Mouse (Mus musculus): ENCODE data around the gene Cbwd1. TPM values are rescaled to one million over a fixed set of nuclear protein-coding genes. Genes with fewer than 3 reads are reported as not detected.

The Cbwd1 gene
- polyA plus RNA-seq, 1 experiment from 2014 or later: 18.8 TPM

- Histone ChIP-seq H3K9ac (no peak overlapping the region), H3K36me3 (no peaks in the 10 kb centered on the region), H3K9me3 (no peaks in the 10 kb centered on the region), H3K27ac (no peak overlapping the region), H3K27me3 (replicated peaks) (no peaks in the 10 kb centered on the region), H3K4me1 (replicated peaks) (no peaks in the 10 kb centered on the region), H3K4me2 (replicated peaks) (no peak overlapping the region), H3K4me3 (replicated peaks) (no peak overlapping the region)
- WGBS: 72% methylated on average over 2 of the region's 2 CpGs
- ATAC-seq: no peak
Observed at GRCm38 (mm10) chr19:24966941-24967340, 5.5 kb upstream of the Cbwd1 start.

DNA sequence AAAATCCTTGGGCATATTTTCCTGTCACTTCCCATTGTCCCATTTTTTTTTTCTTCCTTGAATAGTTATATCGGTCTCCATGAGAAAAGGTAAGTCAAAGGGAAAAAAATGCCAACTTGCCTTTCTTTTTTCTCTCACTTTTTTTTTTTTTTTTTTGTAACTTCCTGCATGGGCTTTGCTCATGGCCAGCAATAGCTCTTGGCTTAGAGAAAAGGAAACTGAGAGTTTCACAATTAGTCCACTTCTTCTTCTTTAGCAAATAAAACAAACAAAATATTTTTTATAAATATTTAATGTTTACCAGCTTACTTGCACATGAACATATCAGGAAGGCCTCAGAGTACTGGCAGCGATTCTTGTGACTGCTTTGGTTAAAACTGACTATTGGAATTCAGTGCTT lies 4.8 kb upstream of the Cbwd1 start:
- Histone ChIP-seq H3K36me3 (no peaks in the 10 kb centered on the region), H3K9me3 (no peaks in the 10 kb centered on the region), H3K4me2 (replicated peaks) (no peak overlapping the region), H3K9ac (no peak overlapping the region), H3K27ac (no peak overlapping the region), H3K27me3 (replicated peaks) (no peaks in the 10 kb centered on the region), H3K4me3 (replicated peaks) (no peak overlapping the region), H3K4me1 (replicated peaks) (no peaks in the 10 kb centered on the region)
- WGBS: 77% methylated on average over 2 of the region's 2 CpGs
- no peak for ATAC-seq

- Histone ChIP-seq H3K36me3 (peaks cover 4% of the 10 kb centered on the region; the same call in 1 of the 2 replicates), H3K27me3 (replicated peaks) (no peaks in the 10 kb centered on the region), H3K4me3 (replicated peaks) (no peak overlapping the region), H3K9me3 (no peaks in the 10 kb centered on the region), H3K27ac (no peak overlapping the region), H3K9ac (no peak overlapping the region), H3K4me1 (replicated peaks) (peaks cover 3% of the 10 kb centered on the region; the same call in 1 of the 2 replicates), H3K4me2 (replicated peaks) (no peak overlapping the region)
- 38% methylated on average over 3 of the region's 3 CpGs for WGBS
- ATAC-seq: no peak
Observed at GRCm38 (mm10) chr19:24958531-24958930, 2.9 kb downstream of the Cbwd1 start.

DNA sequence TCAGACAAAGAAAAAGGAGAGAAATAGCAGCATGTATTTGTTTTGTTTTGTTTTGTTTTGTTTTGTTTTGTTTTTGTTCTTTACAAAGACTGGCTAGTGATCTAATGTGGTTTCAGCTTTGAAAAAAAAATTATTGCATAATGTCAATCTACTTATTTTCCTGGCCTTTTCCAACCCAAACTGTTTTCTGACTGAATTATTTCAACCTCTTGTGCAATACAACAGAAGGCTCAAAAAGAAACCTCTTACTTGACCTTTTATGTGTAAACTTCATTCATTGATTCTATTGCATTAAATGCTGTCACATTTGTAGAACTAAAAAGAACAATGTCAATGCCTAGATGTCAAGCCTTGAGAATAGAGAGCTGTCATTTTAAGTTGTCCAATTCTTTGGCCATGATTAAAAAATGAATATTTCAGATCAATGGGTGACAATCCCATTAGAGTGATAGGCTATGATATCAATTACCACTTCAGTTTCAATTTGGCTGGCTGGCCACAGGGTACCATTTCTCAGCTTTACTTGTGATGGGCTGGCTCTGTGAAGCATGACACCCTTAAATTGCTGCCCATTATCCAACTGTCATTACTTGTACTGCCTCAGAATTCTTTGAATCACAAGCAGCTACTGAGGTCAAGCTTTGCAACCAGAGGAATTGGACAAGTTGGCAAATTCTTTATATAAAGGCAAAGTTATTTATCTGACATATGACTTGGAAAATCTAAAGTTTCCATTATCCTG lies 15.7 kb downstream of the Cbwd1 start:
- no peaks in the 10 kb centered on the region for H3K9me3 ChIP-seq
- no peaks in the 10 kb centered on the region for H3K36me3 ChIP-seq
- no peak overlapping the region for H3K4me3 ChIP-seq (replicated peaks)
- H3K4me2 ChIP-seq (replicated peaks): no peak overlapping the region
- H3K27me3 ChIP-seq (replicated peaks): no peaks in the 10 kb centered on the region
- H3K4me1 ChIP-seq (replicated peaks): no peaks in the 10 kb centered on the region
- no peak overlapping the region for H3K9ac ChIP-seq
- no peak overlapping the region for H3K27ac ChIP-seq
- no peak for ATAC-seq

- Histone ChIP-seq H3K4me1 (replicated peaks) (no peaks in the 10 kb centered on the region), H3K36me3 (no peaks in the 10 kb centered on the region), H3K27ac (no peak overlapping the region), H3K9me3 (no peaks in the 10 kb centered on the region), H3K27me3 (replicated peaks) (no peaks in the 10 kb centered on the region), H3K4me2 (replicated peaks) (no peak overlapping the region), H3K9ac (no peak overlapping the region), H3K4me3 (replicated peaks) (no peak overlapping the region)
- 75% methylated on average over 1 of the region's 1 CpGs for WGBS
- no peak for ATAC-seq
Observed at GRCm38 (mm10) chr19:24937084-24937483, 24.3 kb downstream of the Cbwd1 start.

- H3K9ac ChIP-seq: no peak overlapping the region
Observed at GRCm38 (mm10) chr19:24929041-24929440, 32.4 kb downstream of the Cbwd1 start.

DNA sequence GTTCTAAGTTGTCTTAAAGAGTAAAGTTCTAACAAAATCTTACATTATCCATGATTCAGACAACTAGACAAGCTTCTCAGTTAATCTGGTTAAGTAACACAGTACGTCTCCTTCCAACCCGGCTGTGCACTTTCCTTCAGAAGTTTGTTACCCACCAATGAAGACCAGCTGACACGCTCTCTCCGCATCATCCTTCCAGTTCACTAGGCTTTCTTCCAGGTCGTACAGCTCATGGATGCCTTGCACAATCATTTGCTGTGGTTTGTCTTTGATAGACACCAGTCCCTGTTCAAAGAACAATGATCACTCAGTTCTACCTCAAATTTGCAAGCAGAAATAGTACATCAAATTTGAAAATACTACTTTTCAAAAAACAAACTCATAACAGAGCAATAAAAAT lies 40.5 kb downstream of the Cbwd1 start:
- Histone ChIP-seq H3K4me3 (replicated peaks) (no peak overlapping the region), H3K9ac (no peak overlapping the region), H3K27ac (no peak overlapping the region), H3K27me3 (replicated peaks) (no peaks in the 10 kb centered on the region), H3K36me3 (0 out of 2 replicates have a peak, but pooled peaks cover 2% of the 10 kb centered on the region), H3K4me2 (replicated peaks) (no peak overlapping the region), H3K9me3 (no peaks in the 10 kb centered on the region), H3K4me1 (replicated peaks) (no peaks in the 10 kb centered on the region)
- no peak for ATAC-seq
- WGBS: 92% methylated on average over 5 of the region's 5 CpGs

More at GRCm38 (mm10) chr19:24929041-24929440, 32.4 kb downstream of the Cbwd1 start:
- no peak overlapping the region for H3K4me2 ChIP-seq (replicated peaks)
- no peak overlapping the region for H3K4me3 ChIP-seq (replicated peaks)
- H3K27me3 ChIP-seq (replicated peaks): no peaks in the 10 kb centered on the region
- H3K9me3 ChIP-seq: no peaks in the 10 kb centered on the region
- H3K4me1 ChIP-seq (replicated peaks): no peaks in the 10 kb centered on the region
- no peak overlapping the region for H3K27ac ChIP-seq
- no peak for ATAC-seq
- 52% methylated on average over 1 of the region's 1 CpGs for WGBS
- no peaks in the 10 kb centered on the region for H3K36me3 ChIP-seq

GRCm38 (mm10) chr19:24908385-24909155 lies 52.8 kb downstream of the Cbwd1 start:
- ATAC-seq: no peak
- no peak overlapping the region for H3K4me3 ChIP-seq (replicated peaks)
- 90% methylated on average over 3 of the region's 3 CpGs for WGBS
- no peaks in the 10 kb centered on the region for H3K36me3 ChIP-seq
- H3K9me3 ChIP-seq: no peaks in the 10 kb centered on the region
- H3K27ac ChIP-seq: no peak overlapping the region
- no peaks in the 10 kb centered on the region for H3K4me1 ChIP-seq (replicated peaks)
- no peak overlapping the region for H3K9ac ChIP-seq
- H3K27me3 ChIP-seq (replicated peaks): peaks cover 5% of the 10 kb centered on the region
- no peak overlapping the region for H3K4me2 ChIP-seq (replicated peaks)

DNA sequence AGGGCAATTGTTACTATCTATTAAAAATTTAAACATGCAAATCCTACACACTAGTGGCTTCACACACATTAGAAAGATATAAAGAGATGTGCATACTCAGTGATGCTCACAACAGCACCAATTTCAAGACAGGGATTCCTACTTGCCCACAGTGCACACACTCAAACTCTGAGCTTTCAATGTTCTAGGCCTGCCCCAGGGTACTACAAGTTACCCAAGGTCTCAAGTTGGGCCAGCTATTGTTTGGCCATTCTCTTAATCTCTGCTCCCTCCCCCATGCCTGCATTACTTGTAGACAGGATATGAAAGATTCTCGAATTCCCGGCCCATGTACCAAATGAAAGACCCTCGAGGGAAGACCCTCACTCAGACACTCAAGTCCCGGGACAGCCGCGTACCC lies 53.8 kb downstream of the Cbwd1 start:
- Histone ChIP-seq H3K4me3 (replicated peaks) (no peak overlapping the region), H3K27ac (no peak overlapping the region), H3K9me3 (no peaks in the 10 kb centered on the region), H3K4me2 (replicated peaks) (no peak overlapping the region), H3K27me3 (replicated peaks) (peaks cover 13% of the 10 kb centered on the region), H3K36me3 (no peaks in the 10 kb centered on the region), H3K9ac (no peak overlapping the region), H3K4me1 (replicated peaks) (no peaks in the 10 kb centered on the region)
- WGBS: 92% methylated on average over 6 of the region's 6 CpGs
- no peak for ATAC-seq

DNA sequence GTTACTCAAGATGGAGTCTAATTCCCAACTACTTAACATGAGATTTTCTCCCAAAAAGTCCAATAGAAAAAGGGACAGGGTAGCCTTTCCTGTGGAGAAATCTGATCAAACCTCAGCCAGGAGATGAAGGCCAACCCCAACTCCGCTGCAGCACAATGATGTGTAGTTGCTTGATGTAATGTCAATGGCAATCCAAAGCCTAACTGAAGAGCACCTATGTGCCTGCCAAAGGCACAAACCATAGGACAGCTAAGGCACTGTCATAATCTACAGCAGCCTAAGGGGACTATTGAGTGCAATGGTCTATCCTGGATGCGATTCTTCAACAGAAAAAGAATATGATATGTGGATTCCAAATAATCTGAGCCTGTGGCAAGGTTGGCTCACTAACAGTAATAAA lies 58.6 kb downstream of the Cbwd1 start:
- Histone ChIP-seq H3K9me3 (no peaks in the 10 kb centered on the region), H3K4me3 (replicated peaks) (no peak overlapping the region), H3K4me2 (replicated peaks) (no peak overlapping the region), H3K36me3 (no peaks in the 10 kb centered on the region), H3K27ac (no peak overlapping the region), H3K4me1 (replicated peaks) (peaks cover 14% of the 10 kb centered on the region), H3K9ac (no peak overlapping the region), H3K27me3 (replicated peaks) (peaks cover 54% of the 10 kb centered on the region)
- no peak for ATAC-seq
- WGBS: 46% methylated on average over 2 of the region's 2 CpGs

DNA sequence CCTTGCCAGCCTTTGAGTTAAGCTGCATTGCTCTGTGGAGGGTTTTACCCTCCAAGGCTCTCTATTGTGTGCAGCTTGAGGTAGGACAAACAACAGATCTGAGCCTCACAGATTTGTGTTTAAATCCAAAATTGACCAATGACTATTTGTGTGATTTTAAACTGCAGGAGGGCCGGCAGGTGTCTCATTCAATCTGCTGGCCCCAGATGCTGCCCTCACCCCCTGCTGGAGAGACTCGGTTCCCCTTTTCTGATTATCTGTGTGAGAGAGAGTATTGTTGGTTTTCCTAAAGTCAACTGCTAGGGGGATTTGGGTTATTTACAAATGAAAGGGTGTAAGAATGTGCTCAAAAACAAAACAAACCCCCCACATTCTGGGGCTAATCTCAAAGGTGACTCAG lies 59.2 kb downstream of the Cbwd1 start:
- no peak overlapping the region for H3K4me2 ChIP-seq (replicated peaks)
- no peaks in the 10 kb centered on the region for H3K36me3 ChIP-seq
- no peaks in the 10 kb centered on the region for H3K9me3 ChIP-seq
- H3K27ac ChIP-seq: no peak overlapping the region
- ATAC-seq: no peak
- 5% methylated on average over 2 of the region's 2 CpGs for WGBS
- no peak overlapping the region for H3K9ac ChIP-seq
- peaks cover 60% of the 10 kb centered on the region for H3K27me3 ChIP-seq (replicated peaks)
- H3K4me1 ChIP-seq (replicated peaks): peaks cover 20% of the 10 kb centered on the region
- no peak overlapping the region for H3K4me3 ChIP-seq (replicated peaks)

- Histone ChIP-seq H3K9me3 (no peaks in the 10 kb centered on the region), H3K36me3 (no peaks in the 10 kb centered on the region), H3K27ac (no peak overlapping the region), H3K27me3 (replicated peaks) (peaks cover 66% of the 10 kb centered on the region), H3K4me2 (replicated peaks) (no peak overlapping the region), H3K4me3 (replicated peaks) (no peak overlapping the region), H3K4me1 (replicated peaks) (peaks cover 21% of the 10 kb centered on the region), H3K9ac (no peak overlapping the region)
- ATAC-seq: no peak
- 9% methylated on average over 3 of the region's 3 CpGs for WGBS
Observed at GRCm38 (mm10) chr19:24901666-24902065, 59.7 kb downstream of the Cbwd1 start.
